Mouse (Mus musculus) ovary, postnatal 14 days (tissue): ENCODE results near the gene Gm45713.

Experiments
- DNase-seq: peaks from one replicate; pipeline ENCODE4 v3.0.0; 2022; ENCODE audit warnings: low spot score

The Gm45713 gene

GRCm38 (mm10) chr7:45095367-45095766 is 40.7 kb downstream of the Gm45713 start:
- no peak for DNase-seq

DNA sequence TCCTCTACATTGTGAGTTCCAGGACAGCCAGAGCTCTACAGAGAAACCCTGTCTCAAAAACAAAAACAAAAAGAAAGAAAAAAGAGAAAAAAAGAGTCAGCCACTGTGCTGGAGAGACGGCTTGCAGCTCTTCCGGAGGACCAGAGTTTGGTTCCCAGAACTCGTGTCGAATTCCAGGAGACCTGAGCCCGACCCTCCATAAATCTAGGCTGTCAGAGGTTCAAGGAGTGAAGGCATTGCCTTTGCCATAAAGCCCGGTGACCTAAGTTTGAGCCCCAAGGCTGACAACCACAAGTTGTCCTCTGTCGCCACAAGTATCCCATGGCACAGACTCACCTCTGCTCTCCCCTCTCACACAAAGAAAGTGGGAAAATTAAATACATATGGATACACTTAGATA is 41.9 kb downstream of the Gm45713 start:
- no peak for DNase-seq

DNA sequence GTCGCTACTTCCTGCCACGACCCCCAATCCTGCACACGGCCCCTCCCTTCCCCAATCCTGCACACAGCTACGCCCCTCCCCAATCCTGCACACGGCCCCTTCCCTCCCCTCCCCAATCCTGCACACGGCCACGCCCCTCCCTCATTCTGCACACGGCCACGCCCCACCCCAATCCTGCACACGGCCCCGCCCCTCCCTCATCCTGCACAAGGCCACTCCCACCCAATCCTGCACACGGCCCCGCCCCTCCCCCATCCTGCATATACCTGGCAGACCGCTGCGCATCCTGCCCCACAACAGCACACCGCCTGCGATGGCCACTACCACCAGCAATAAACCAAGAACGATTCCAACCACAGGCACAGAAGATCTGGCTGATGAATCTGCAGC is 42.5 kb downstream of the Gm45713 start:
- DNase-seq, result no peak

DNA sequence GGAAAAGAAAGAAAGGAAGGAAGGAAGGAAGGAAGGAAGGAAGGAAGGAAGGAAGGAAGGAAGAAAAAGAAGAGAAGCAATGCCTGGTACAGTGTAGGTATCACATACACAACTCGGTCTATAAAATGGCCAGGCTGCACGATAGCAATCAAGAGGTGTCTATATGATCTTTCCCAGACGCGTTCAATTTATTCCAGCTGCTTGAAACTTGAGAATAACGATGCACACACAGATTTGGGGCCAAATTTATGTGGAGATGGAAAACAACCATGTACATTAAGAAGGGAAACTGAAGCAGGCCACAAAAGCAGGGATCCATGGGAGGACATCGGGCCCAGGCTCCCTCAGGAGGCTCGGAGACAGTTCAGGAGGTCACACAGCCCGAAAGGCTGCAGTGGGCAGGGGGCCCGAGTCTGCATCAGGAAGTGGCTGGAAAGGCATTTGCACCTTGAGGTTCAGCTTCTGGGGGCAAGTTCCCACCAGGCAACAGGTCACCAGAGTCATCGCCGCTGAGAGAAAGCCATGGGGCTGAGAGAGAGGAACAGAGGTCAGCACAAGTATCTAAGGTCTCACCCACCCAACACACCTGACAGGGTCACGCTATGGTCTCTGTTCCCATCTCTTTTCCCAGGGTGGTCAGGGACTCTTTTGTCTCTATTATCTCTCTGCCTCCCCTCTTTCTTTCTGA is 43.1 kb downstream of the Gm45713 start:
- no peak for DNase-seq

DNA sequence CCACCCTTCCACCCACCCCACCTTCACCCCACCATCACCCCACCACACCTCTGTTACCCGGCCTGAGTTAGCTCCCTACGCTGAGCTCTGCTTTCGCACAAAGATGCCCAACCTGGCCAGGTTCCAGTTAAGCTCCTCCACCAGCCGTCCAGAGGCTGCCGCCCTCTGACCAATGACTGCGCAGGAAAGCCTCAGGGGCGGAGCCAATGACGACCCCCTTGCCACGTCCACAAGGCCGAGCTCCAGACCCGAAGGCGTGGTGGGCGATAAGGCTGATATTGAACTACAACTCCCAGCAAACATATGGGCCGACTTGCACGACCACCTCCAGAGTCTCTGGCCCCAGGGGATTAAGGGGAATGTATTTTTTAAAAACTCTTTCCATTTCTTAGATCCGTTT is 44.0 kb downstream of the Gm45713 start, which contains the start of gene Rcn3:
Rcn3 (minus strand) TSS at position 174 of the 400 bp plus-strand sequence.
- peak; percentile 87 for DNase-seq

- DNase-seq, result peak; percentile 32
These were observed 44.7 kb downstream of the Gm45713 start for GRCm38 (mm10) chr7:45091001-45091990.

- DNase-seq, result no peak
These were observed 45.6 kb downstream of the Gm45713 start for GRCm38 (mm10) chr7:45090251-45090977.

GRCm38 (mm10) chr7:45088597-45088996 is 47.4 kb downstream of the Gm45713 start:
- no peak for DNase-seq

DNA sequence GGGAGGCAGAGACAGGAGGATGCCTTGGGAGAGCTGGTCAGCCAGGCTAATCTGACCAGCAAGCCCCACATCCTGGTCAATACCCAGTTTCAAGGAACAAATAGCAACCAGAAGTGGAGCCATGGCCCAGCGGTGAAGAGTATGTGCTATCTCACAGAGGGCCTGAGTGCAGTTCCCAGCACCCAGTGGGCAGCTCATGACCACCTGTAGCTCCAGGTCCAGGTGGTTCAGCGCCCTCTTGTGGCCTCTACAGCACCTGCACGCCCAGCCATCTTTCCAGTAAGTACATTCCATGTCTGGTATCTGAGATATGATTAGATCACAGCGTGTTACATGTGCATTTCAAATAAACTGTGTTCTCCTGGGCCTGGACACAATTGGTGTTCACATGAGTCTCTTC is 49.9 kb downstream of the Gm45713 start:
- no peak for DNase-seq

DNA sequence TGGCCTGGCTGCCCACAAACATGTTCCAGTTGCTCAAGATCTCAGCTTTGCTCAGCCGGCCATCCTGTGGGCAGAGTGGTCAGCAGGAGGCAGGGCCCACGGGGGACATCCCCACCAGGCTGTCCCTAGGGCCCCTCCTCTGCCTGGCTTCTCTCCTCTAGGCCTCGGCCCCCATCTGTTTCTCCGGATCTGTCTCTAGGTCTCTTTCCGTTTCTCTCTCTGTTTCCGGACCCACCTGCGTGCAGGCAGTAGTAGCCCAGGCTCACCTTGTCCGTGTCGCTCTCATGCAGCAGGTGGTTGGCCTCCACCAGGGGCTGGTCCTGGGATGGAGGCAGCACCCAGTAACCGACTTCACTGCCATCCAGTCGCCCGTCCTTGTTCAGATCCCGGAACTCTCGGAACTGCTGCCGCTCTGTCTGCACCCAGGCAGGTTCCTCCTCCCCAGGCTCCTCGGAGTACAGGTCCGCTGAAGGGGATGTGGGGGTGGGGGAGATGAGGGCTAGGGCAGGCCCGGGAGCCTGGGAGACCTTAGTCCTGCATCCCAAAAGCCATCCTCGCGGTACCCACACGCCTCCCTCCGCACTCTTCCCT is 52.6 kb downstream of the Gm45713 start:
- no peak for DNase-seq

GRCm38 (mm10) chr7:45082401-45083299 is 53.4 kb downstream of the Gm45713 start:
- no peak for DNase-seq

DNA sequence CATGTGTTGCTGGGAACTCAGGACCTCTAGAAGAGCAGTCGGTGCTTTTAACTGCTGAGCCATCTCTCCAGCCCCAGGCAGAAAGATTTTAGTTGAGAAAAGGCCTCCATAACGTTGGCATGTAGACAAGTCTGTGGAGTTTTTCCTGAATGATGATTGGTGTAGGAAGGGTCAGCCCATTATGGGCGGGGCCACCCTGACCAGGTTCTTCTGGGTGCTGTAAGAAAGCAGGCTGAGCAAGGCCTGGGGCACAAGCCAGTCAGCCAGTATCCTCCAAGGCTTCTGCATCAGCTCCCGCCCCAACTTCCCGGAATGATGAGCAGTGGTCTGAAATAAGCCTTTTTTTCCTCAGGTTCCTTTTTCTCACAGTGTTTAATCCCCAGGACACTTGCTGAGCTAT is 55.0 kb downstream of the Gm45713 start:
- no peak for DNase-seq

DNA sequence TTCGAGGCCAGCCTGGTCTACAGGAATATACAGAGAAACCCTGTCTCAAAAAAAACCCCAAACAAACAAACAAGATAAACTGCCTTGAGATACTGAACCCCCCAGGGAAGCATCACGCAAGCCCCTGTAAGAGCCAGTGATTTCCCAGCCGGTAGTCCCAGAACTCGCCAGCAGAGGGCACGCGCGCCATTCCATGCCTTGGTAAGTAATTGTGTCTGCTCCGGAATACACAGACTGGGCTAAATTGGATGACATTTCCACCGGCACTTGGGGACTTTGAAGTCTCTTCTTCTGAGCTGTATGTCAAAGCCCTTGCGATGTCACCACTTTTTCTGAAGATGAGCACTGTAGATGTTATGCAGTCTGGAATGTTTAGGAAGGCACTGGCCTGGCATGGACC is 56.2 kb downstream of the Gm45713 start:
- DNase-seq, result peak; percentile 93

GRCm38 (mm10) chr7:45078513-45078912 is 57.5 kb downstream of the Gm45713 start:
- peak; percentile 73 for DNase-seq

- DNase-seq, result no peak
These were observed 58.2 kb downstream of the Gm45713 start for GRCm38 (mm10) chr7:45077829-45078228.

DNA sequence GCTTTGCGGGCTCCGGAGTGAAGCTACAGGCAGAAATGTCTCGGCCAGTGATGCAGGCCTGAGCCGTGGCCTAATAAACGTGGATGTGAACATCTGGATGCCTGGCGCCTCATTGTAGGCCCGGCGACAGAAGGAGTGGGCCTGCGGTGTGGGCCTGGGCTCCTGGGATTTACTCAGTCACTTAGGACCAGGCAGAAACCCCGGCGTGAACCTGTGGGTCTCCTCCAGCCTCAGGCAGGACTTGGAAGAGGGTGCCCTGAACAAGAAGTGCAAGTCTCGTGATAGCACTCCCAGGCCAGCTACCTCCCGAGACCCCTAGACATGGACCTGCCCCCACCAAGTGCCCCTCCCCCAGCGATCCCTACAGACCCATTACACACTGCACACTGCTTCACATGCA is 58.7 kb downstream of the Gm45713 start:
- no peak for DNase-seq

GRCm38 (mm10) chr7:45076501-45076900 is 59.5 kb downstream of the Gm45713 start:
- DNase-seq, result no peak
